Mouse (Mus musculus) heart, postnatal 0 days (tissue): ENCODE data around the gene Igfbp7. TPM values are rescaled to one million over a fixed set of nuclear protein-coding genes. Genes with fewer than 3 reads are reported as not detected.

Source experiments
- ATAC-seq: fragments of 200-750 bp; cut with Nextera tagmentation; 2 replicates; pipeline ENCODE4 v1.8.0; 2017; ENCODE audit warnings: low read depth, moderate number of reproducible peaks, moderate library complexity; ENCODE audit not compliant: insufficient read depth
- DNase-seq: peaks from one replicate; pipeline ENCODE4 v3.0.0-alpha.2; 2016; ENCODE audit warnings: low spot score
- H3K27ac ChIP-seq: fragments of 300-500 bp; sonication (generic); 2 replicates; pipeline ENCODE4 v1.5.1; 2014; ENCODE audit warnings: low read depth, mild to moderate bottlenecking
- H3K27me3 ChIP-seq: fragments of 300-500 bp; sonication (generic); 2 replicates; pipeline ENCODE4 v1.6.1; 2014; ENCODE audit warnings: low read length, mixed read lengths; ENCODE audit not compliant: control insufficient read depth, insufficient read depth
- H3K36me3 ChIP-seq: fragments of 300-500 bp; sonication (generic); replicated peaks from 2 replicates; pipeline ENCODE4 v1.6.1; 2014; ENCODE audit warnings: low read length, mixed read lengths; ENCODE audit not compliant: control insufficient read depth, insufficient read depth
- H3K4me1 ChIP-seq: fragments of 300-500 bp; sonication (generic); 2 replicates; pipeline ENCODE4 v1.6.1; 2014; ENCODE audit warnings: antibody characterized with exemption; ENCODE audit not compliant: control insufficient read depth, insufficient read depth
- H3K4me2 ChIP-seq: fragments of 300-500 bp; sonication (generic); 2 replicates; pipeline ENCODE4 v1.6.1; 2014; ENCODE audit warnings: low read depth, mild to moderate bottlenecking, low read length, moderate library complexity
- H3K4me3 ChIP-seq: fragments of 300-500 bp; sonication (generic); 2 replicates; pipeline ENCODE4 v1.5.1; 2014; ENCODE audit warnings: low read depth, low read length
- H3K9ac ChIP-seq: fragments of 300-500 bp; sonication (generic); replicated peaks from 2 replicates; pipeline ENCODE4 v1.6.1; 2014; ENCODE audit warnings: low read depth, low read length, mixed read lengths
- H3K9me3 ChIP-seq: fragments of 300-500 bp; sonication (generic); replicated peaks from 2 replicates; pipeline ENCODE4 v1.6.1; 2016; ENCODE audit warnings: low read length; ENCODE audit not compliant: control insufficient read depth
- CTCF ChIP-seq: IDR thresholded peaks from 2 replicates; pipeline ENCODE4 v1.5.1; 2016; ENCODE audit warnings: antibody characterized with exemption, control low read depth, low read depth
- EP300 ChIP-seq: IDR thresholded peaks from 2 replicates; pipeline ENCODE4 v1.6.1; 2016; ENCODE audit warnings: antibody characterized with exemption, low read depth
- WGBS: fragments of 180-500 bp; shearing (Covaris S2); extraction: QIAGEN DNeasy Blood & Tissue Kit; methylation state at CpG from one replicate; pipeline ENCODE4 v1.1.7; 2014; 5-methylcytosine and 5-hydroxymethylcytosine counted together
- polyA plus RNA-seq: library from polyadenylated mRNA; unstranded; fragments of >200 nt; fragmentation: Nextera tagmentation; extraction: Ambion mirVana; gene quantifications from 2 replicates; pipeline ENCODE4 v1.2.1, GENCODE M21; 2015
- total RNA-seq: library from RNA; depleted of rRNA; stranded (reverse); fragments of >200 nt; gene quantifications from 2 replicates; pipeline ENCODE4 v1.2.3, GENCODE M21; 2014; ENCODE audit warnings: low replicate concordance

Gene Igfbp7
- total and polyA plus RNA-seq, 2 experiments from 2014 or later = 151 to 218 TPM

DNA sequence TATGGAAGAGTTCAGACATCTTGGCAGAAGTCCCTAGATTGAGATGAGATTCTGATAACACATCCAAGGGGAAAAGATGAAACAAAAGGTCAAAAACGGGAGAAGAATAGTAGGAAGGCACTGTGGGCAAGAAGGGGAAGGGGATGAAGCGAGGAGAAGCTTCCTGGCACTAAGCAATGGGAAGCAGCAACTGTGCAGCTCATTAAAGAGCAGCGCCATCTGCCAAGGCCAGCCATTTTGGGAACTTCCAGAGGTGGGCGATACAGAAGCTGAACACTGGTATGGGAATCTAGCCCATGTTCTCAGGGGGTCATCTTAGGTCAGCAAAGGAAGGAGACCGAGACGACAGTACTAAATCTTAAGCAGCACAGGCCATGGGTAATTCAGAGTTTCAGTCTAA, 44.2 kb downstream of the Igfbp7 start:
- no peak for DNase-seq
- Histone ChIP-seq H3K36me3 (no peaks in the 10 kb centered on the region), H3K9me3 (no peaks in the 10 kb centered on the region), H3K4me1 (0 out of 2 replicates have a peak, but pooled peaks cover 6% of the 10 kb centered on the region), H3K4me2 (no peak overlapping the region), H3K4me3 (no peak overlapping the region), H3K27me3 (no peaks in the 10 kb centered on the region), H3K27ac (no peak overlapping the region), H3K9ac (no peak overlapping the region)
- WGBS = 78% methylated on average over 6 of the region's 6 CpGs
- no peak for ATAC-seq
- TF ChIP-seq CTCF (no peak), EP300 (no peak)

DNA sequence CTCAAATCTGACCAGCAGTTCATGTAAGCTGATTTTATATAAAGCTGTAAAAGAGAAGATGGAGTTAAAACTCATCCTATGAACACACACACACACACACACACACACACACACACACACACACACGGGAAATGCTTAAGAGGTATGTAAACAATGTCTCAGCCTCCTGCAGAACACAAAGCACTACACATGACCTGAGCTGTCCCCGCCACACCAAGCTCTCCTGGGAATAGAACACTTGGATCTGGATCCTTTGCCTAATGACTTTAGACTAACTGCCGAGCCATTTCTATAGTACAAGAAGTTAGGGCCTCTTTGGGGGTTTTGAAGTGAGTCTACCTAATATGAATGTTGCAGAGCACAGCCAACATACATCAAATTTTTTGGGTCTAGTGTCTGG, 45.7 kb downstream of the Igfbp7 start:
- no peak for TF ChIP-seq CTCF
- no peak for TF ChIP-seq EP300
- DNase-seq (no peak), ATAC-seq (no peak)
- peaks cover 17% of the 10 kb centered on the region; the same call in 1 of the 2 replicates for H3K4me1 ChIP-seq
- no peaks in the 10 kb centered on the region for H3K9me3 ChIP-seq
- no peak overlapping the region for H3K4me3 ChIP-seq
- 24% methylated on average over 3 of the region's 3 CpGs for WGBS
- no peaks in the 10 kb centered on the region for H3K27me3 ChIP-seq
- no peak overlapping the region for H3K9ac ChIP-seq
- no peak overlapping the region for H3K27ac ChIP-seq
- H3K4me2 ChIP-seq = no peak overlapping the region
- no peaks in the 10 kb centered on the region for H3K36me3 ChIP-seq

DNA sequence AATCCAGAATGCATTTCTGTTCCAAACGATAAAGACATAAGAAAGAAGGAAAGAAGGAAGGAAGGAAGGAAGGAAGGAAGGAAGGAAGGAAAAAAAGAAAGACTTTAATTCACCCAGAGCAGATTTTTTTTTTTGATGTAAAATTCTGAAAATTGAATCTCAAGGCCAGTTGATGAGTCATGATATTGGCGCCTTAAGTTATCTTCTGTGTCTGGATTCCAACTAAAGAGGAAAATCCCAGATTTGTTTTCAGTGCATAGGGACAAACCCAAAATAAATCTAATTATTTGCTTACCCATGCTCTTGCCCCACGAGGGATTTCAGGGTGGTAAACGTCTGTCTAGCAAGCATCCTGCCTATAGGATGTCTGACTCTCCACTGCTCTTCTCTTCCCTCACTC, 46.8 kb downstream of the Igfbp7 start:
- no peaks in the 10 kb centered on the region for H3K27me3 ChIP-seq
- no peak overlapping the region for H3K4me3 ChIP-seq
- ATAC-seq = no peak
- H3K4me1 ChIP-seq = peaks cover 13% of the 10 kb centered on the region; the same call in 1 of the 2 replicates
- H3K36me3 ChIP-seq = no peaks in the 10 kb centered on the region
- no peak overlapping the region for H3K27ac ChIP-seq
- H3K9me3 ChIP-seq = no peaks in the 10 kb centered on the region
- no peak overlapping the region for H3K9ac ChIP-seq
- no peak for DNase-seq
- no peak overlapping the region for H3K4me2 ChIP-seq
- TF ChIP-seq CTCF (no peak), EP300 (no peak)
- WGBS = 54% methylated on average over 4 of the region's 4 CpGs

DNA sequence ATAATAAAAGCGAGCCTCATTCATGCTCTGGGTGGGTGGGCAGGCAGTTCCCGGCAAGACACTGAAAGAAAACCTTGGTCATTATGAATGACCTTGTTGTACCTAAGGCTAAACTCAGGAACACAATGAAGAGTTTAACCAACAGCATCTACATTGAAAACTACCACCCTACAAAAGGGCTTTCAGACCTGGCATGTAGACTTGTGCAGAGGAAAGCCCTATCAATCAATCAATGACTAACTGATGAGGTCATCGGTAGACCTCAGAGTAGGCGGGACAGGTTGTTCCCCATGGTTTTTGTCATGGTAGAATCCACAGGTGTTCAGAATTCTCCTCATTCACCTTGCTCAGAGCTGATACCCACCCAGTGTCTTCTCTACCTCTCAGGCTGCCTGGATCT, 47.9 kb downstream of the Igfbp7 start:
- no peak overlapping the region for H3K4me3 ChIP-seq
- H3K9me3 ChIP-seq = no peaks in the 10 kb centered on the region
- no peaks in the 10 kb centered on the region for H3K27me3 ChIP-seq
- H3K4me2 ChIP-seq = no peak overlapping the region
- H3K36me3 ChIP-seq = no peaks in the 10 kb centered on the region
- no peak overlapping the region for H3K9ac ChIP-seq
- TF ChIP-seq CTCF (no peak), EP300 (no peak)
- 0 out of 2 replicates have a peak overlapping the region, but pooled peaks have one; percentile 25 for H3K27ac ChIP-seq
- peaks cover 13% of the 10 kb centered on the region; the same call in 1 of the 2 replicates for H3K4me1 ChIP-seq
- ATAC-seq = no peak
- DNase-seq = no peak
- WGBS = 92% methylated on average over 4 of the region's 4 CpGs

DNA sequence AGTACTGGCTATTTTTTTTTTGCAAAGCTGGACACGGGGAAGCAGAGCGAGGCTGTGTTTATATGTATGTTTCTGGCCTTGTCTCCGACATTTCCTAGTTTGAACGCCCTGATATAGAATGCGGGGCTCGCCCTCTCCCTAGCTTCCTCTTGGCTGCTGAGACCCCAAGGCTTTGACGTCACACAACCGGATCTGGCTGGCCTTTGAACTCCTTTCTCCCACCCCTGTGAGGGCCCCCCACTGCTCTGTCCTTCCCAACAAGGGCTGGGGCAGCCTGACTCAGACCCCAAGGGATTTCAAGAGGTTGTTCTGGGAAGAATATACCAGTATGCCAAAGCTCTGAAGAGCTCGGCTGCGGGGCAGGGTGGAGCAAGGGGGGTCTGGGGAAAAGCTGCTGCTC, 49.5 kb downstream of the Igfbp7 start:
- Histone ChIP-seq H3K4me2 (peak overlapping the region; percentile 65), H3K36me3 (no peaks in the 10 kb centered on the region), H3K9ac (peak overlapping the region; percentile 53), H3K9me3 (no peaks in the 10 kb centered on the region), H3K27me3 (no peaks in the 10 kb centered on the region), H3K27ac (peak overlapping the region; percentile 78), H3K4me1 (peaks cover 13% of the 10 kb centered on the region; the same call in 1 of the 2 replicates), H3K4me3 (peak overlapping the region; percentile 49)
- DNase-seq = peak; percentile 66
- peak; percentile 69 for ATAC-seq
- TF ChIP-seq CTCF = no peak
- no peak; the same call in 1 of the 2 replicates for TF ChIP-seq EP300
- 2% methylated on average over 10 of the region's 10 CpGs for WGBS
